Mouse (Mus musculus): Measurements from ENCODE around the gene Rasgrp4. TPM values are rescaled to one million over a fixed set of nuclear protein-coding genes. Genes with fewer than 3 reads are reported as not detected.

The Rasgrp4 gene
- polyA plus RNA-seq, 1 experiment = 1.9 TPM

DNA sequence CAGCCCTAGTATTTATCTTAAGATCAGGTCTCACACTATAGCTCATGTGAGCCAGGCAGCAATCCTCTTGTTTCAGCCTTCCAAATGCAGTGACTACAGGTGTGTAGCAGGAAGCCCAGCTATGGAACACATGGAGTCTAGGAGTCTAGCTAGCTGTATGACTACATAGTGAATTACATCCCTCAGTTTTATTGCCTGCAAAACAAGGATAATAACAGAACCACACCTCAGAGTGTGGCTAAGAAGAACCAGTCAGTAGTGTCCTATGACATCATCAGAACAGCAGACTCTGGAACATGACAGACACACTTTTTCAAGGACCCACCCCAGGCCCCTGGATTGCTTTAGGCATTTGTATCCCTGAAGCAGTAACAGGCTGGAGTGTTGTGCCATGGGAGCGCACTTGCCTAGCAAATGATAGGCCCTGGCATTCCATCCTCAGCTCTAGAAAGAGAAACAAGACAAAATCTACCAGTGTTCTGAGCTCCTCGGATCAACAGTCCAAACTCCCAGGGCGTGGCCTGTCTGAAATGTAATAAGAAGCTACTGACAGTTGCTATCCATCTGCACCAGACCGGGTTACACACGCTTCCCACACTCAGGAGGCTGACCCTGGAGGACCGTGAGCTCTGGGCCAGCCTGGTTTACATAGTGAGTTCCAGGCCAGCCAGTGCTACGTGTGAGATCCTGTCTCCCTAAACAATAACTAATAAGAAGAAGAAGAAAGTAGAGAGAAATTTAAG is 12.1 kb downstream of the Rasgrp4 start:
- Histone ChIP-seq H3K36me3 (ENCODE audit: control insufficient read depth, insufficient read depth, low read length) (no peaks in the 10 kb centered on the region), H3K27ac (ENCODE audit: insufficient read depth, low read depth, low read length) (no peak overlapping the region), H3K4me3 (ENCODE audit: insufficient read depth, low read depth, low read length) (no peak overlapping the region), H3K27me3 (replicated peaks; ENCODE audit: control insufficient read depth, insufficient read depth, low read length) (no peaks in the 10 kb centered on the region), H3K4me1 (ENCODE audit: control insufficient read depth, insufficient read depth, low read length) (no peaks in the 10 kb centered on the region)
- no peak for DNase-seq
- TF ChIP-seq CTCF (conservative IDR thresholded peaks at IDR 0.05; ENCODE audit: insufficient read depth, insufficient read length, low read depth, low read length) = no peak
- no peak for TF ChIP-seq POLR2A (IDR thresholded peaks at IDR 0.05; ENCODE audit: low read depth, low read length)
- WGBS = 86% methylated on average over 7 of the region's 7 CpGs

DNA sequence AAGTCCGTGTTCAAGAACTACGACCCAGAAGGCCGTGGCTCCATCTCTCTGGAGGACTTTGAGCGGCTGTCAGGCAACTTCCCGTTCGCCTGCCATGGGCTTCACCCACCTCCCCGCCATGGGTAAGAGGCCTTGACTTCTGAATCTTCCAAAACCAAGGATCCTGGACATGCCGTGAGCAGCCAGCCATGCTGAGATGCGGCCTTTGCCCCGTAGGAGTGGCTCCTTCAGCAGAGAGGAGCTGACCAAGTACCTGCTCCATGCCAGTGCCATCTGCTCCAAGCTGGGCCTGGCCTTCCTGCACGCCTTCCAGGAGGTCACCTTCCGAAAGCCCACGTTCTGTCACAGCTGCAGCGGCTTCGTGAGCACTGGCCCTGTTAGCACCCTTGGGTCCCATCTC is 14.1 kb downstream of the Rasgrp4 start:
- H3K4me3 ChIP-seq (ENCODE audit: insufficient read depth, low read depth, low read length) = no peak overlapping the region
- TF ChIP-seq CTCF (conservative IDR thresholded peaks at IDR 0.05; ENCODE audit: insufficient read depth, insufficient read length, low read depth, low read length) (no peak), POLR2A (IDR thresholded peaks at IDR 0.05; ENCODE audit: low read depth, low read length) (no peak)
- no peaks in the 10 kb centered on the region for H3K36me3 ChIP-seq (ENCODE audit: control insufficient read depth, insufficient read depth, low read length)
- H3K27ac ChIP-seq (ENCODE audit: insufficient read depth, low read depth, low read length) = no peak overlapping the region
- no peaks in the 10 kb centered on the region for H3K4me1 ChIP-seq (ENCODE audit: control insufficient read depth, insufficient read depth, low read length)
- 61% methylated on average over 15 of the region's 15 CpGs for WGBS
- H3K27me3 ChIP-seq (replicated peaks; ENCODE audit: control insufficient read depth, insufficient read depth, low read length) = no peaks in the 10 kb centered on the region
- peak; percentile 75 for DNase-seq

DNA sequence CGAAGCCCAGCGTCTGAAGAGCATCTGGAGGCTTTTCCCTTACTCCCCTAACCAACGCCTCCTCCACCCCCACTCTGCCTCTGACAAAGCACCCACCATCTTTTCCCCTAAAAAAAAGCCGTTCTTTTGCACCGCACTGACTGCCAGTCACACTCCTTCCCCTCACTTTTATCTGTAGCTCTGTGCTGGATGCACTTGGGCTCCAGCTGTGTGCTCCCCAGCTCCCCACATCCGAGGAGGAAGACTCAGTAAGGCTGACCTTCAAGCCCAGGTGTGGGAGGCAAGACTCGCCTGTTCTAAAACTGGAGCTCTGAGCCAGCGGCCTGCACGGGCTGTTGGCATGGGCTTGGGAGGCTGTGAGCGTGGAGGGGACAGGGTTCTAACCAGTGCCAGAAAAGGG is 16.8 kb downstream of the Rasgrp4 start:
- Histone ChIP-seq H3K27ac (ENCODE audit: insufficient read depth, low read depth, low read length) (no peak overlapping the region), H3K4me3 (ENCODE audit: insufficient read depth, low read depth, low read length) (no peak overlapping the region), H3K36me3 (ENCODE audit: control insufficient read depth, insufficient read depth, low read length) (no peaks in the 10 kb centered on the region), H3K27me3 (replicated peaks; ENCODE audit: control insufficient read depth, insufficient read depth, low read length) (no peaks in the 10 kb centered on the region), H3K4me1 (ENCODE audit: control insufficient read depth, insufficient read depth, low read length) (no peaks in the 10 kb centered on the region)
- 67% methylated on average over 10 of the region's 10 CpGs for WGBS
- TF ChIP-seq CTCF (conservative IDR thresholded peaks at IDR 0.05; ENCODE audit: insufficient read depth, insufficient read length, low read depth, low read length) = no peak
- TF ChIP-seq POLR2A (IDR thresholded peaks at IDR 0.05; ENCODE audit: low read depth, low read length) = no peak
- DNase-seq = no peak

DNA sequence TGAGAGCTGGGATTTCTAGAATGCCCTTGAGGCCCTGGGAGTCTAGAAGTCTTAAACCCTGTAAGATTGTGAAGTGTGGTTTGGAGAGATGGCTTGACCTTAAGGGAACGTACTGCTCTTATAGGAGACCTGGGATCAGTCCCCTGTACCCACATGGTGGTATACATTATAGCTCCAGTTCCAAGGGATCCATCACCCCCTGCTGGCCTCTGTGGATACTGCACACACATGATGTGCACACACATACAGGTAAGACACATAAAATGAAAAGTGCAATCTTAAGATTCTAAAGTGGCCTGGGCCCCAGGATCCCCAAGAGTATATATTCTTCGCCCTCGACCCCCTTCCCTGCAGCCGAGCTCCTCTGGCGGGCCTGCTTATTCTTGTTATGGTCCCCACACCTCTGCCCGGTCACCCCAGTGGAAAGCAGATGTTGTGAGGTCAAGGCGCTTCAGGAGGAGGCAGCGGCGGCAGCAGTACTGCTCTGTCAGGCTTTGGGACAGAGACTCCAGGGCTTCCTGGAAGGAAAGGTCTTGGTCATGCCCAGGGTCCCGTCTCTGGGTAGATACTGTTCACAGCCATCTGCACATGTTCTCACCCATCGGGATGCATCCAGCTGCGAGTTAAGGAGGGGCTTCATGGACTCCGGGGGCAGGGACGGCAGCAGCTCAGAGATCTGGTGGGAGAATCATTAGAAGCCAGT is 19.5 kb downstream of the Rasgrp4 start:
- Histone ChIP-seq H3K36me3 (ENCODE audit: control insufficient read depth, insufficient read depth, low read length) (no peaks in the 10 kb centered on the region), H3K27me3 (replicated peaks; ENCODE audit: control insufficient read depth, insufficient read depth, low read length) (no peaks in the 10 kb centered on the region), H3K4me1 (ENCODE audit: control insufficient read depth, insufficient read depth, low read length) (no peaks in the 10 kb centered on the region), H3K4me3 (ENCODE audit: insufficient read depth, low read depth, low read length) (no peak overlapping the region), H3K27ac (ENCODE audit: insufficient read depth, low read depth, low read length) (no peak overlapping the region)
- WGBS = 96% methylated on average over 14 of the region's 14 CpGs
- TF ChIP-seq POLR2A (IDR thresholded peaks at IDR 0.05; ENCODE audit: low read depth, low read length) = no peak
- no peak for TF ChIP-seq CTCF (conservative IDR thresholded peaks at IDR 0.05; ENCODE audit: insufficient read depth, insufficient read length, low read depth, low read length)
- DNase-seq = no peak

DNA sequence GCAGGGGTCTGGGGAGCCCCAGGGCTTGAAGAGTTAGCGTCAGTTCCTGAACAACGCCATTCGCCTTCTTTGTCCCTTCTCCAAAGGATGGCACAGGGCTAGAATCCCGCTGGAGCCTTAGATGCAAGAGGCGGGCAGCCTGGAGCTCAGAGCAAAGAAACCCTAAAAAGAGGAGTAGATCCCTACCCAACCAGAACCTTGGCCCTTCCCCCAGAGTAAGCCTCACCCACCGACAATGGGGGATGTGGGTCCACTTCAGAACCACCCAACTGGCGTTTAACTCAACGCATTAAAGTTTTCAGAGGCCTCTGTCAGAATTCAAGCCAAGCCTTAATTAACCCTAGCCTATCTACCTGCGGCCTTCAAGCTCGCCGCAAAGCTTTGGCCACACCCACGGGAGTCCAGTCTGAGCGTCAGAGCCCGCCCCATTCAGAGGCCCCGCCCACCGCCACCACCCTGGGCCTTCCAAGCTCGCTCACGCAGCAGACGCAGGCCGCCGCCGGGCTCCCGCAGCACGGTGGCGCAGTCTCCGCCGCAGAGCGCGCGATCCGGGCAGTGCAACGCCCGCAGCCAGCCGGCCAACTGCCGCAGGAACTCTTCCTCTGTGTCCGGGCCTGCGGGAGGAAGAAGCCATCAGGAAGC is 20.7 kb downstream of the Rasgrp4 start:
- no peaks in the 10 kb centered on the region for H3K27me3 ChIP-seq (replicated peaks; ENCODE audit: control insufficient read depth, insufficient read depth, low read length)
- peak; percentile 94 for DNase-seq
- WGBS = 9% methylated on average over 37 of the region's 37 CpGs
- H3K36me3 ChIP-seq (ENCODE audit: control insufficient read depth, insufficient read depth, low read length) = no peaks in the 10 kb centered on the region
- H3K27ac ChIP-seq (ENCODE audit: insufficient read depth, low read depth, low read length) = peak overlapping the region; percentile 74
- H3K4me1 ChIP-seq (ENCODE audit: control insufficient read depth, insufficient read depth, low read length) = no peaks in the 10 kb centered on the region
- peak overlapping the region; percentile 83 for H3K4me3 ChIP-seq (ENCODE audit: insufficient read depth, low read depth, low read length)
- peak; percentile 54 for TF ChIP-seq POLR2A (IDR thresholded peaks at IDR 0.05; ENCODE audit: low read depth, low read length)
- TF ChIP-seq CTCF (conservative IDR thresholded peaks at IDR 0.05; ENCODE audit: insufficient read depth, insufficient read length, low read depth, low read length) = 0 out of 2 replicates have a peak, but pooled peaks have one; percentile 12

DNA sequence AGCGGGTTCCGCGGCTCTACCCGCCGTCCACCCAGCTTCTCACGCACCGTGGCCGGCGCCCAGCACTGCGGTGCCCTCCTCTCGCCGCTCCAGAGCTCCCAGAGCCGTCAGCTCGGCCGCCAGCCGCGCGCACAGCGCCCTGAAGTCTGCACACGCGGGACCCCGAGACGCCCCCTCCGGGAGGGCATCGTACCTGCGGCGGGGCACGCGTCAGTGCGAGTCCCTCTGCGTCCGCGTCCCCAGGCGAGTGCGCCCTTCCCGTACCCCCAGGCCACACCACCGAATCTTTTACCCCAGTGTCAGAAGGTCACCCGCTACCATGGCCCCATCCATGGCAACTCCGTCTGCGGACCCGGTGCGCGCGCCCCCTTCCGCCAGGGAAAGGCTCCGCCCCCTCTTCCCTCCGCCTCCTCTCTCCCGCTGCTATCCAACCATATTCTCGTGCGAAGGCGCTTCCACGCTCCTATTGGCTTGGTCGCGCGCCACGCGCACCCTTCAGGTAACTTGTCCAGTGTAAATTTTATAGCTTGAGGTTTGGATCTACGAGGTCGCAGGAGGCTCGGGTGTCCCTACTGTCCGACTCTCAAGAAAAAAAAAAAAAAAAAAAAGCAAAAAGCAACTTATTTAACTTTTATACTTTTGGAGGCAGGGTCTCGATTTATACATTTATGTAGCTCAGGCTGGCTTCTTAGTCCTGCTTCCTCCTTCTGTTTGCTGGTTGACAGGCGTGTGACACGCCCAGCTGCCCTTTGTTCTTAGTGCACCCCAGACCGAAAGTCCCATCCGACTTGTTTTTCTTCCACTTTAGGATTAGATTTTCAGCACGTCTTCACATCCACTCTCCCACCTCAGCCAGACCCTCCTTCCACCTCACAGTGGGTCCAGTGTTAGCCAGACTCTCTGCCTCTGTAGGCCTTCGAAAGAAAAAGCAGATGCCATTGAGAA is 21.5 kb downstream of the Rasgrp4 start, which contains the start of gene Fam98c:
Fam98c (minus strand) TSS at position 397 of the 945 bp plus-strand sequence.
- Histone ChIP-seq H3K36me3 (ENCODE audit: control insufficient read depth, insufficient read depth, low read length) (no peaks in the 10 kb centered on the region), H3K4me1 (ENCODE audit: control insufficient read depth, insufficient read depth, low read length) (no peaks in the 10 kb centered on the region), H3K27ac (ENCODE audit: insufficient read depth, low read depth, low read length) (peak within 1 kb of the TSS; percentile 74), H3K4me3 (ENCODE audit: insufficient read depth, low read depth, low read length) (peak within 1 kb of the TSS; percentile 83), H3K27me3 (replicated peaks; ENCODE audit: control insufficient read depth, insufficient read depth, low read length) (no peaks in the 10 kb centered on the region)
- no peak for TF ChIP-seq POLR2A (IDR thresholded peaks at IDR 0.05; ENCODE audit: low read depth, low read length)
- 0 out of 2 replicates have a peak, but pooled peaks have one; percentile 22 for TF ChIP-seq CTCF (conservative IDR thresholded peaks at IDR 0.05; ENCODE audit: insufficient read depth, insufficient read length, low read depth, low read length)
- 2% methylated on average over 68 of the region's 68 CpGs for WGBS
- DNase-seq = peak; percentile 93

All from kidney, adult 2 months (tissue).